Mouse (Mus musculus) MEL (cell line): ENCODE measurements around the gene Fen1. TPM values are rescaled to one million over a fixed set of nuclear protein-coding genes. Genes with fewer than 3 reads are reported as not detected.

ENCODE experiments used
- DNase-seq: peaks from one replicate; pipeline ENCODE4 v3.0.0; 2011; ENCODE audit warnings: low read depth, low spot score
- H3K27ac ChIP-seq: 2 replicates; pipeline ENCODE4 v1.5.1; 2012; ENCODE audit warnings: low read depth, mild to moderate bottlenecking, control low read depth, low read length, moderate library complexity; ENCODE audit not compliant: control insufficient read depth
- H3K27me3 ChIP-seq, 2 experiments: fragments of 150-350 bp in 1 of 2; sonication (generic) in 1 of 2; 2 replicates each; pipeline ENCODE4 v1.6.1; 2012; ENCODE audit warnings: low read length in 2 of 2, mild to moderate bottlenecking in 2 of 2, improper control_type of control experiment in 1 of 2, moderate library complexity in 1 of 2; ENCODE audit not compliant: insufficient read depth in 2 of 2, control insufficient read depth in 1 of 2
- H3K36me3 ChIP-seq, 2 experiments: 2 replicates each; pipeline ENCODE4 v1.6.1; 2012 to 2014; ENCODE audit warnings: low read length in 2 of 2, improper control_type of control experiment in 1 of 2, inconsistent platforms in 1 of 2, mild to moderate bottlenecking in 1 of 2; ENCODE audit not compliant: insufficient read depth in 2 of 2, control insufficient read depth in 1 of 2
- H3K4me1 ChIP-seq, 2 experiments: fragments of 150-350 bp in 1 of 2; sonication (generic) in 1 of 2; 2 replicates each; pipeline ENCODE4 v1.6.1; 2012; ENCODE audit warnings: low read length in 2 of 2, improper control_type of control experiment in 1 of 2, mild to moderate bottlenecking in 1 of 2; ENCODE audit not compliant: insufficient read depth in 2 of 2, control insufficient read depth in 1 of 2
- H3K4me3 ChIP-seq, 2 experiments: fragments of 150-350 bp in 1 of 2; sonication (generic) in 1 of 2; 2 replicates each; pipeline ENCODE4 v1.5.1; 2012; ENCODE audit warnings: low read depth in 2 of 2, low read length in 2 of 2, mild to moderate bottlenecking in 2 of 2, moderate library complexity in 2 of 2, control low read depth in 1 of 2, improper control_type of control experiment in 1 of 2; ENCODE audit not compliant: control insufficient read depth in 1 of 2, insufficient read depth in 1 of 2
- H3K79me2 ChIP-seq: 2 replicates; pipeline ENCODE4 v1.6.1; 2012; ENCODE audit warnings: mild to moderate bottlenecking, low read length, moderate library complexity; ENCODE audit not compliant: control insufficient read depth, poor library complexity, insufficient read depth
- H3K9ac ChIP-seq: 2 replicates; pipeline ENCODE4 v1.6.1; 2012; ENCODE audit warnings: low read depth, mild to moderate bottlenecking, control low read depth, low read length, moderate library complexity; ENCODE audit not compliant: control insufficient read depth, poor library complexity, severe bottlenecking
- H3K9me3 ChIP-seq: fragments of 150-350 bp; sonication (generic); replicated peaks from 2 replicates; pipeline ENCODE4 v1.6.1; 2012; ENCODE audit warnings: mild to moderate bottlenecking, low read length, improper control_type of control experiment, moderate library complexity; ENCODE audit not compliant: insufficient read depth
- CHD2 ChIP-seq: IDR thresholded peaks from 2 replicates; pipeline ENCODE4 v1.6.1; 2011; ENCODE audit warnings: low read length, improper control_type of control experiment
- CTCF ChIP-seq, 3 experiments: IDR thresholded peaks in 2 of 3; conservative IDR thresholded peaks in 1 of 3; 2 replicates each; pipeline ENCODE4 v1.5.1; 2011 to 2012; ENCODE audit warnings: low read length in 3 of 3, low read depth in 2 of 3, mild to moderate bottlenecking in 2 of 3, improper control_type of control experiment in 1 of 3, inconsistent platforms in 1 of 3, mixed read lengths in 1 of 3, moderate library complexity in 1 of 3; ENCODE audit not compliant: control insufficient read depth in 1 of 3, insufficient read depth in 1 of 3, poor library complexity in 1 of 3, severe bottlenecking in 1 of 3
- E2F4 ChIP-seq: IDR thresholded peaks from 2 replicates; pipeline ENCODE4 v1.6.1; 2011; ENCODE audit warnings: low read depth, low read length, improper control_type of control experiment, borderline replicate concordance
- ELF1 ChIP-seq: IDR thresholded peaks from 2 replicates; pipeline ENCODE4 v1.6.1; 2014; ENCODE audit warnings: low read depth, mild to moderate bottlenecking, inconsistent platforms, low read length, improper control_type of control experiment, moderate library complexity
- EP300 ChIP-seq, 2 experiments: IDR thresholded peaks; 2 replicates each; pipeline ENCODE4 v1.6.1; 2011; ENCODE audit warnings: improper control_type of control experiment in 2 of 2, low read length in 2 of 2, low read depth in 1 of 2, mild to moderate bottlenecking in 1 of 2
- ETS1 ChIP-seq: IDR thresholded peaks from 2 replicates; pipeline ENCODE4 v1.6.1; 2012; ENCODE audit warnings: low read depth, mild to moderate bottlenecking, inconsistent platforms, low read length, improper control_type of control experiment, moderate library complexity
- GABPA ChIP-seq: IDR thresholded peaks from 2 replicates; pipeline ENCODE4 v1.6.1; 2012; ENCODE audit warnings: low read depth, mild to moderate bottlenecking, inconsistent platforms, low read length, improper control_type of control experiment, moderate library complexity
- HCFC1 ChIP-seq: IDR thresholded peaks from 2 replicates; pipeline ENCODE4 v1.6.1; 2012; ENCODE audit warnings: low read depth, mild to moderate bottlenecking, inconsistent platforms, low read length, improper control_type of control experiment, moderate library complexity
- JUND ChIP-seq: IDR thresholded peaks from 2 replicates; pipeline ENCODE4 v1.6.1; 2011; ENCODE audit warnings: low read depth, mild to moderate bottlenecking, improper control_type of control experiment, low read length
- KAT2A ChIP-seq: conservative IDR thresholded peaks from 2 replicates; pipeline ENCODE4 v1.6.1; 2012; ENCODE audit warnings: low read depth, low read length, improper control_type of control experiment, inconsistent platforms
- MAX ChIP-seq: IDR thresholded peaks from 2 replicates; pipeline ENCODE4 v1.6.1; 2011; ENCODE audit warnings: low read length, improper control_type of control experiment
- MXI1 ChIP-seq: IDR thresholded peaks from 2 replicates; pipeline ENCODE4 v1.6.1; 2011; ENCODE audit warnings: mild to moderate bottlenecking, low read depth, low read length, improper control_type of control experiment
- NRF1 ChIP-seq: IDR thresholded peaks from 2 replicates; pipeline ENCODE4 v1.6.1; 2014; ENCODE audit warnings: low read depth, mild to moderate bottlenecking, inconsistent platforms, low read length, improper control_type of control experiment, moderate library complexity; ENCODE audit not compliant: poor library complexity, insufficient read depth, severe bottlenecking
- POLR2A ChIP-seq, 2 experiments: IDR thresholded peaks; 2 replicates each; pipeline ENCODE4 v1.6.1; 2011 to 2012; ENCODE audit warnings: low read length in 2 of 2, mild to moderate bottlenecking in 2 of 2, control low read depth in 1 of 2, improper control_type of control experiment in 1 of 2, low read depth in 1 of 2, moderate library complexity in 1 of 2; ENCODE audit not compliant: control insufficient read depth in 1 of 2, insufficient read depth in 1 of 2, poor library complexity in 1 of 2
- RAD21 ChIP-seq: IDR thresholded peaks from 2 replicates; pipeline ENCODE4 v1.6.1; 2011; ENCODE audit warnings: mild to moderate bottlenecking, low read depth, low read length, improper control_type of control experiment
- SIN3A ChIP-seq: IDR thresholded peaks from 2 replicates; pipeline ENCODE4 v1.6.1; 2012; ENCODE audit warnings: low read length, improper control_type of control experiment, inconsistent platforms
- SMC3 ChIP-seq: IDR thresholded peaks from 2 replicates; pipeline ENCODE4 v1.6.1; 2011; ENCODE audit warnings: low read depth, low read length, improper control_type of control experiment
- TAL1 ChIP-seq: IDR thresholded peaks from 2 replicates; pipeline ENCODE4 v1.6.1; 2012; ENCODE audit warnings: mild to moderate bottlenecking, inconsistent platforms, low read length, moderate library complexity, mixed read lengths
- TBP ChIP-seq: IDR thresholded peaks from 2 replicates; pipeline ENCODE4 v1.8.0; 2011; ENCODE audit warnings: low read depth, low read length, improper control_type of control experiment
- UBTF ChIP-seq: IDR thresholded peaks from 2 replicates; pipeline ENCODE4 v1.6.1; 2012; ENCODE audit warnings: low read depth, mild to moderate bottlenecking, inconsistent platforms, low read length, improper control_type of control experiment, moderate library complexity, borderline replicate concordance; ENCODE audit not compliant: insufficient read depth
- USF1 ChIP-seq: IDR thresholded peaks from 2 replicates; pipeline ENCODE4 v1.6.1; 2014; ENCODE audit warnings: low read depth, mild to moderate bottlenecking, inconsistent platforms, low read length, improper control_type of control experiment, moderate library complexity
- ZC3H11A ChIP-seq: IDR thresholded peaks from 2 replicates; pipeline ENCODE4 v1.6.1; 2012; ENCODE audit warnings: low read depth, mild to moderate bottlenecking, inconsistent platforms, low read length, improper control_type of control experiment
- ZMIZ1 ChIP-seq: IDR thresholded peaks from 2 replicates; pipeline ENCODE4 v1.6.1; 2012; ENCODE audit warnings: low read depth, mild to moderate bottlenecking, inconsistent platforms, low read length, improper control_type of control experiment, moderate library complexity
- ZNF384 ChIP-seq: IDR thresholded peaks from 2 replicates; pipeline ENCODE4 v1.6.1; 2012; ENCODE audit warnings: low read depth, mild to moderate bottlenecking, inconsistent platforms, low read length, improper control_type of control experiment
- polyA plus RNA-seq, 2 experiments: library from polyadenylated mRNA; stranded (reverse) in 1 of 2; unstranded in 1 of 2; fragments of >175 nt in 1 of 2; fragments of >200 nt in 1 of 2; gene quantifications; 2 replicates each; pipeline versions ENCODE4 v1.2.1 to v1.2.4; 2012; ENCODE audit warnings: low replicate concordance in 2 of 2, low read depth in 1 of 2; ENCODE audit not compliant: insufficient read length in 2 of 2, insufficient read depth in 1 of 2, missing spikeins in 1 of 2
- total RNA-seq: library from RNA; depleted of rRNA; stranded (reverse); fragments of 300-350 nt; gene quantifications from 2 replicates; pipeline ENCODE4 v1.2.3, GENCODE M21; 2012

Gene Fen1
- total and polyA plus RNA-seq, 3 experiments = 145 to 189 TPM; not detected in 1

- DNase-seq = peak; percentile 73
- peak overlapping the region; percentile 49 for H3K27ac ChIP-seq
Observed at GRCm38 (mm10) chr19:10190796-10191195, 13.2 kb downstream of the Fen1 start.

GRCm38 (mm10) chr19:10189940-10190339 lies 14.0 kb downstream of the Fen1 start:
- Histone ChIP-seq H3K4me1 (peaks cover 0 to 8% of the 10 kb centered on the region in 2 experiments; a peak in 2 of 4 replicates), H3K36me3 (peaks cover 4% of the 10 kb centered on the region in 2 experiments; a peak in 3 of 4 replicates), H3K4me3 (no peak overlapping the region)

More at GRCm38 (mm10) chr19:10190796-10191195, 13.2 kb downstream of the Fen1 start:
- TF ChIP-seq GABPA (no peak), CTCF (IDR thresholded peaks at IDR 0.05 in 2 of 3, conservative IDR thresholded peaks at IDR 0.05 in 1 of 3; ENCODE audit: control insufficient read depth in 1 of 3, insufficient read depth in 1 of 3, low read depth in 2 of 3, low read length in 3 of 3, poor library complexity in 1 of 3, severe bottlenecking in 1 of 3) (peak; percentile 70 to 78 (median 76)), MAX (no peak), EP300 (IDR thresholded peaks at IDR 0.05; ENCODE audit: low read depth in 1 of 2, low read length in 2 of 2) (no peak), SMC3 (peak; percentile 72), TAL1 (no peak), USF1 (0 out of 2 replicates have a peak, but pooled peaks have one; percentile 33), ETS1 (no peak), POLR2A (IDR thresholded peaks at IDR 0.05; ENCODE audit: control insufficient read depth in 1 of 2, insufficient read depth in 1 of 2, low read depth in 1 of 2, low read length in 2 of 2, poor library complexity in 1 of 2) (no peak), ZC3H11A (0 out of 2 replicates have a peak, but pooled peaks have one; percentile 21), ZNF384 (peak; percentile 51; the same call in 1 of the 2 replicates), RAD21 (peak; percentile 46)
- no peaks in the 10 kb centered on the region for H3K9me3 ChIP-seq
- H3K79me2 ChIP-seq = no peaks in the 10 kb centered on the region
- H3K36me3 ChIP-seq = peaks cover 4% of the 10 kb centered on the region in 2 experiments; a peak in 3 of 4 replicates
- peaks cover 0 to 8% of the 10 kb centered on the region in 2 experiments; a peak in 2 of 4 replicates for H3K4me1 ChIP-seq
- H3K27me3 ChIP-seq = no peaks in the 10 kb centered on the region
- no peak overlapping the region for H3K4me3 ChIP-seq
- no peak overlapping the region for H3K9ac ChIP-seq

More at GRCm38 (mm10) chr19:10189940-10190339, 14.0 kb downstream of the Fen1 start:
- H3K79me2 ChIP-seq = no peaks in the 10 kb centered on the region
- TF ChIP-seq SMC3 (no peak), TAL1 (no peak), E2F4 (no peak), HCFC1 (no peak), SIN3A (no peak), ELF1 (no peak), NRF1 (no peak), CHD2 (no peak), TBP (no peak), ZMIZ1 (no peak), CTCF (IDR thresholded peaks at IDR 0.05 in 2 of 3, conservative IDR thresholded peaks at IDR 0.05 in 1 of 3; ENCODE audit: control insufficient read depth in 1 of 3, insufficient read depth in 1 of 3, low read depth in 2 of 3, low read length in 3 of 3, poor library complexity in 1 of 3, severe bottlenecking in 1 of 3) (no peak), MXI1 (no peak), JUND (no peak), UBTF (no peak), RAD21 (no peak), KAT2A (no peak)
- TF ChIP-seq, all 39 proteins: peak for 0
- Histone ChIP-seq H3K27me3 (no peaks in the 10 kb centered on the region), H3K9me3 (no peaks in the 10 kb centered on the region), H3K27ac (no peak overlapping the region), H3K9ac (no peak overlapping the region)
- no peak for DNase-seq
